Mouse (Mus musculus): Measurements from ENCODE around the gene Cd99l2. TPM values are rescaled to one million over a fixed set of nuclear protein-coding genes. Genes with fewer than 3 reads are reported as not detected.
"Not testable (repeated sequence)": the region's sequence is repeated elsewhere in the genome, so short reads cannot be mapped to it uniquely, and the experiment has no call there.

Cd99l2 gene
- polyA plus RNA-seq, 2 experiments: 7.2 TPM

- H3K4me1 ChIP-seq (replicated peaks; ENCODE audit: control insufficient read depth in 2 of 2, insufficient read depth in 2 of 2, low read length in 1 of 2): peaks cover 14 to 29% of the 10 kb centered on the region in 2 experiments
- no peaks in the 10 kb centered on the region for H3K27me3 ChIP-seq (ENCODE audit: control insufficient read depth, insufficient read depth, low read length)
- no peak overlapping the region for H3K27ac ChIP-seq
- H3K9ac ChIP-seq (replicated peaks): no peak overlapping the region
- no peaks in the 10 kb centered on the region for H3K36me3 ChIP-seq (replicated peaks; ENCODE audit: control insufficient read depth, insufficient read depth, low read depth)
- H3K4me3 ChIP-seq (ENCODE audit: insufficient read depth in 1 of 2, low read depth in 2 of 2, low read length in 2 of 2): no peak overlapping the region
- WGBS (ENCODE audit: insufficient replicate concordance): 81% methylated on average over 3 of the region's 3 CpGs
- no peaks in the 10 kb centered on the region for H3K9me3 ChIP-seq (ENCODE audit: control insufficient read depth, low read length)
- TF ChIP-seq CTCF (IDR thresholded peaks at IDR 0.05; ENCODE audit: low read depth) (no peak), EP300 (IDR thresholded peaks at IDR 0.05; ENCODE audit: low read depth) (peak; percentile 47; the same call in 1 of the 2 replicates)
- no peak for DNase-seq (ENCODE audit: low read depth in 3 of 3, low spot score in 3 of 3)
- 0 out of 2 replicates have a peak, but pooled peaks have one; percentile 31 for ATAC-seq (ENCODE audit: insufficient read depth)
- H3K4me2 ChIP-seq (ENCODE audit: low read depth): no peak overlapping the region
These were observed 30.2 kb upstream of the Cd99l2 start for GRCm38 (mm10) chrX:71522889-71523288.

- 38% methylated on average over 4 of the region's 4 CpGs for WGBS (ENCODE audit: insufficient replicate concordance)
- no peak overlapping the region for H3K9ac ChIP-seq (replicated peaks)
- DNase-seq (ENCODE audit: low read depth in 3 of 3, low spot score in 3 of 3): peak in 2 of 3 experiments; percentile 19 to 29
- H3K27ac ChIP-seq: no peak overlapping the region
- no peak overlapping the region for H3K4me3 ChIP-seq (ENCODE audit: insufficient read depth in 1 of 2, low read depth in 2 of 2, low read length in 2 of 2)
- H3K9me3 ChIP-seq (ENCODE audit: control insufficient read depth, low read length): no peaks in the 10 kb centered on the region
- TF ChIP-seq CTCF (IDR thresholded peaks at IDR 0.05; ENCODE audit: low read depth) (no peak), EP300 (IDR thresholded peaks at IDR 0.05; ENCODE audit: low read depth) (peak; percentile 74)
- no peaks in the 10 kb centered on the region for H3K36me3 ChIP-seq (replicated peaks; ENCODE audit: control insufficient read depth, insufficient read depth, low read depth)
- no peak overlapping the region for H3K4me2 ChIP-seq (ENCODE audit: low read depth)
- no peaks in the 10 kb centered on the region for H3K27me3 ChIP-seq (ENCODE audit: control insufficient read depth, insufficient read depth, low read length)
- ATAC-seq (ENCODE audit: insufficient read depth): peak; percentile 79; the same call in 1 of the 2 replicates
- peaks cover 0 to 13% of the 10 kb centered on the region in 2 experiments; a peak in 3 of 4 replicates for H3K4me1 ChIP-seq (replicated peaks; ENCODE audit: control insufficient read depth in 2 of 2, insufficient read depth in 2 of 2, low read length in 1 of 2)
These were observed 26.6 kb upstream of the Cd99l2 start for GRCm38 (mm10) chrX:71519252-71519651.

GRCm38 (mm10) chrX:71506591-71506990 lies 13.9 kb upstream of the Cd99l2 start:
- ATAC-seq (ENCODE audit: insufficient read depth); H3K36me3 ChIP-seq (replicated peaks; ENCODE audit: control insufficient read depth, insufficient read depth, low read depth); H3K4me1 ChIP-seq (replicated peaks; ENCODE audit: control insufficient read depth in 2 of 2, insufficient read depth in 2 of 2, low read length in 1 of 2); H3K9ac ChIP-seq (replicated peaks); H3K9me3 ChIP-seq (ENCODE audit: control insufficient read depth, low read length); H3K27ac ChIP-seq; H3K4me2 ChIP-seq (ENCODE audit: low read depth); H3K4me3 ChIP-seq (ENCODE audit: insufficient read depth in 1 of 2, low read depth in 2 of 2, low read length in 2 of 2); H3K27me3 ChIP-seq (ENCODE audit: control insufficient read depth, insufficient read depth, low read length); DNase-seq (ENCODE audit: low read depth in 3 of 3, low spot score in 3 of 3): not testable (repeated sequence)
- 64% methylated on average over 4 of the region's 4 CpGs for WGBS (ENCODE audit: insufficient replicate concordance)

GRCm38 (mm10) chrX:71493279-71493656 lies 619 bp upstream of the Cd99l2 start:
- Histone ChIP-seq H3K27ac (peak overlapping the region; percentile 54), H3K9me3 (ENCODE audit: control insufficient read depth, low read length) (no peaks in the 10 kb centered on the region), H3K9ac (replicated peaks) (peak overlapping the region; percentile 60), H3K4me3 (ENCODE audit: insufficient read depth in 1 of 2, low read depth in 2 of 2, low read length in 2 of 2) (peak overlapping the region; percentile 69 to 95), H3K4me2 (ENCODE audit: low read depth) (peak overlapping the region; percentile 81), H3K4me1 (replicated peaks; ENCODE audit: control insufficient read depth in 2 of 2, insufficient read depth in 2 of 2, low read length in 1 of 2) (peaks cover 5 to 9% of the 10 kb centered on the region in 2 experiments; a peak in 3 of 4 replicates), H3K27me3 (ENCODE audit: control insufficient read depth, insufficient read depth, low read length) (no peaks in the 10 kb centered on the region), H3K36me3 (replicated peaks; ENCODE audit: control insufficient read depth, insufficient read depth, low read depth) (no peaks in the 10 kb centered on the region)
- 20% methylated on average over 9 of the region's 9 CpGs for WGBS (ENCODE audit: insufficient replicate concordance)
- ATAC-seq (ENCODE audit: insufficient read depth) (peak; percentile 9; the same call in 1 of the 2 replicates), DNase-seq (ENCODE audit: low read depth in 3 of 3, low spot score in 3 of 3) (no peak)
- TF ChIP-seq EP300 (IDR thresholded peaks at IDR 0.05; ENCODE audit: low read depth): no peak
- TF ChIP-seq CTCF (IDR thresholded peaks at IDR 0.05; ENCODE audit: low read depth): 0 out of 2 replicates have a peak, but pooled peaks have one; percentile 17

GRCm38 (mm10) chrX:71491931-71492633 lies 567 bp downstream of the Cd99l2 start:
- Histone ChIP-seq H3K9ac (replicated peaks) (peak overlapping the region; percentile 81), H3K4me2 (ENCODE audit: low read depth) (peak overlapping the region; percentile 81), H3K9me3 (ENCODE audit: control insufficient read depth, low read length) (no peaks in the 10 kb centered on the region), H3K27ac (peak overlapping the region; percentile 50), H3K4me3 (ENCODE audit: insufficient read depth in 1 of 2, low read depth in 2 of 2, low read length in 2 of 2) (peak overlapping the region; percentile 69 to 95), H3K36me3 (replicated peaks; ENCODE audit: control insufficient read depth, insufficient read depth, low read depth) (no peaks in the 10 kb centered on the region), H3K27me3 (ENCODE audit: control insufficient read depth, insufficient read depth, low read length) (no peaks in the 10 kb centered on the region), H3K4me1 (replicated peaks; ENCODE audit: control insufficient read depth in 2 of 2, insufficient read depth in 2 of 2, low read length in 1 of 2) (peaks cover 5 to 9% of the 10 kb centered on the region in 2 experiments; a peak in 3 of 4 replicates)
- ATAC-seq (ENCODE audit: insufficient read depth) (peak; percentile 66), DNase-seq (ENCODE audit: low read depth in 3 of 3, low spot score in 3 of 3) (no peak)
- TF ChIP-seq EP300 (IDR thresholded peaks at IDR 0.05; ENCODE audit: low read depth): no peak
- TF ChIP-seq CTCF (IDR thresholded peaks at IDR 0.05; ENCODE audit: low read depth): no peak
- 17% methylated on average over 17 of the region's 17 CpGs for WGBS (ENCODE audit: insufficient replicate concordance)
